Mouse (Mus musculus): ENCODE data around the gene Prkci. TPM values are rescaled to one million over a fixed set of nuclear protein-coding genes. Genes with fewer than 3 reads are reported as not detected.
A peak's percentile ranks its signal among the peaks of the same experiment; 100 is the strongest.

The Prkci gene
- polyA plus RNA-seq (2012), result 0.02 and 0.10 TPM in 2 replicates

- Histone ChIP-seq H3K4me3 (replicated peaks) (peak within 1 kb of the TSS; percentile 77), H3K36me3 (ENCODE audit: control insufficient read depth) (no peaks in the 10 kb centered on the region)
- TF ChIP-seq TAL1 (IDR thresholded peaks at IDR 0.05; ENCODE audit: low read length) (no peak), GATA1 (IDR thresholded peaks at IDR 0.05; ENCODE audit: low read length) (no peak)
Measured at GRCm38 (mm10) chr3:30995283-30995898, at the start of gene Prkci. Gene Prkci, plus strand, starts transcription at chr3:30995747.

DNA sequence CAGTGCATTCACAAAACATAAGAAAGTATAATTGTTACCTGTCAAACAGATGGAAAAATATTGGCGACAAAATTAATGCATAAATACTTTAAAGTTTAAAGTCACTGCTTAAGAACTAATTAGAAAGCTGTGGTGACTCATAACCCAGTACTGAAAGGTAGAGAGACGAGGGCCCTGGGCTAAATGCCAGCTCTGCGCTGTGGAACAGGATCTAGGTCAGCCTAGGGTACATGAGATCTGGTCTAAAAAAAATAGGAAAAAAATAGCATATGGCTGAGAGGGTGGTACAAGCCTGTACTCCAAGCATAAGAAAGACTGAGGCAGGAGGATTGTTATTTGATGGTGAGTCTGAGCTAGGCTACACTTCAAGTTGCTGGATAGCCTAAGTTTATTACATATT lies 43.9 kb upstream of the Prkci start:
- no peaks in the 10 kb centered on the region for H3K27me3 ChIP-seq (ENCODE audit: control insufficient read depth)
- TF ChIP-seq GATA1 (IDR thresholded peaks at IDR 0.05; ENCODE audit: low read length) (no peak), TAL1 (IDR thresholded peaks at IDR 0.05; ENCODE audit: low read length) (no peak)
- H3K9me3 ChIP-seq (ENCODE audit: control insufficient read depth, low read length), result no peaks in the 10 kb centered on the region
- no peak overlapping the region for H3K4me3 ChIP-seq (replicated peaks)
- peaks cover 73% of the 10 kb centered on the region for H3K36me3 ChIP-seq (ENCODE audit: control insufficient read depth)
- 0 out of 2 replicates have a peak, but pooled peaks cover 1% of the 10 kb centered on the region for H3K4me1 ChIP-seq (ENCODE audit: control insufficient read depth)

More at GRCm38 (mm10) chr3:30995283-30995898, at the start of gene Prkci:
- no peaks in the 10 kb centered on the region for H3K9me3 ChIP-seq (ENCODE audit: control insufficient read depth, low read length)
- H3K4me1 ChIP-seq (ENCODE audit: control insufficient read depth), result peaks cover 32% of the 10 kb centered on the region
- peaks cover 12% of the 10 kb centered on the region for H3K27me3 ChIP-seq (ENCODE audit: control insufficient read depth)

DNA sequence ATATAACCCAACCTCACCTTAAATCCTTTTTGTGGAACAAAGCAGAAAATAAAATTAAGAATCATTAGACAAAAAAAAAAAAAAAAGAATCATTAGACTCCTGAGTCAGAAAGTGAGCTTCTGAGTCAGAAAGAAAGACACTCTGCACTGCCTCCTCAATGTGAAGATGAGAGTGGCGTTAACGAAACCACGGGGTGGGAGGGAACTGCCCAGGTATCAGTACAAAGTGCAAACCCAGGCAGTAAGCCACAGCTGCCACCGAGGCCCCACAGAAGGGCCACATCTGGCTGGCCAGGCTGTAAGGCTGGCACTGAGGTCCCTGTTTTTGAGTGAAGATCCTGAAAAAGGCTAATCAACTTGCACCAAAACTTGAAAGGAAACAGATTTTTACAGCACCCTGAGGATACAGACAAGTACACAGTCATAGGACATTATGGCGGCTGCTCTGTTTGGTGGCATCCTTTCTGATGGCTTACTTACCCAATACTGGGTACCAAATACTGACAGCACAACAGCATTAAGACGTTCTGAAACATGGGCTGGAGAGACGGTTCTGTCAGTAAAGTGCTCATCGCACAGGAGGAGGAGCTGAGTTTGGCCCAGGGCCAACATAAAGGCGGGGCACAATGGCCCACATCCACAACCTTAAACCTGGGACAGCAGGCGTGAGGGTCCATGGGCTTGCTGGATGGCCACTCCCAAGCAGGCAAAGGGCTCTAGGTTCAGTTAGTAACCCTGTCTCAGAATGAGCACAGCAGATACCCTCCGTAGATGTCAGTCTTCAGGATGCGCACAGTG lies 43.1 kb upstream of the Prkci start:
- H3K9me3 ChIP-seq (ENCODE audit: control insufficient read depth, low read length), result no peaks in the 10 kb centered on the region
- no peaks in the 10 kb centered on the region for H3K27me3 ChIP-seq (ENCODE audit: control insufficient read depth)
- TF ChIP-seq GATA1 (IDR thresholded peaks at IDR 0.05; ENCODE audit: low read length), result no peak
- TF ChIP-seq TAL1 (IDR thresholded peaks at IDR 0.05; ENCODE audit: low read length), result no peak
- peaks cover 71% of the 10 kb centered on the region for H3K36me3 ChIP-seq (ENCODE audit: control insufficient read depth)
- H3K4me3 ChIP-seq (replicated peaks), result no peak overlapping the region
- H3K4me1 ChIP-seq (ENCODE audit: control insufficient read depth), result 0 out of 2 replicates have a peak, but pooled peaks cover 1% of the 10 kb centered on the region

DNA sequence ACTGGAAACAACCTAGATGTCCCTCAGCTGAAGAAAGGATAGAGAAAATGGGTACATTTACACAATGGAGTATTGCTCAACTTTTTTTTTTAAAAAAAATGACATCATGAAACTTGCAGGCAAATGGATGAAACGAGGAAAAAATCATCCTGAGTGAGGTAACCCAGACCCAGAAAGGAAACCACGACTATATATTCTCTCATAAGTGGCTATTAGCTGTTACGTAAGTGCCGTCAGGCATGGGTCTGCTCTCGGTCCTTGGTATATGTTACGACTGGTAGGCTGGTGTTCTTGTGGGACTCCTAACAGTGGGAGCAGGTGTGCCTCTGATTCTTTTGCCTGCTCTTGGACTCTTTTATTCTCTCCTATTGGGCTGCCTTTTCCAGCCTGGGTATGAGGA lies 39.2 kb upstream of the Prkci start:
- Histone ChIP-seq H3K36me3 (ENCODE audit: control insufficient read depth) (peaks cover 82% of the 10 kb centered on the region), H3K4me3 (replicated peaks) (no peak overlapping the region), H3K27me3 (ENCODE audit: control insufficient read depth) (no peaks in the 10 kb centered on the region), H3K9me3 (ENCODE audit: control insufficient read depth, low read length) (no peaks in the 10 kb centered on the region), H3K4me1 (ENCODE audit: control insufficient read depth) (0 out of 2 replicates have a peak, but pooled peaks cover 1% of the 10 kb centered on the region)
- TF ChIP-seq GATA1 (IDR thresholded peaks at IDR 0.05; ENCODE audit: low read length), result no peak
- TF ChIP-seq TAL1 (IDR thresholded peaks at IDR 0.05; ENCODE audit: low read length), result no peak

DNA sequence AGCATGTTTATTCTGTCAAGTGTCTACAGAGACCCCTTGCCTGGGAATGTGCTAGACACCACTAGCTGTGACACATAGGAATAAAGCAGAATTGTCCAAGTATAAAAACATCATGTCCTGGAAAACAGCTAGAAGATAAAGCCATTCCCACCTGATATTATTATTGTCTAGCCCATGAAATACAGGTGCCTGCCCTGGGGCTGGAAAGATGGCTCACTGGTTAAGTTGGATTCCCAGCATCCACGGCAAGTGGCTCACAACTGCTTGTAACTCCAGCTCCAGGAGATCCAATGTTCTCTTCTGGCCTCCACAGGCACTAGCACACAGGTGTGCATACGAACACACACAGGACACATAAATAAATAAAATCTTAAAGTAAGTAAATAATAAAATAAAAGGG lies 36.8 kb upstream of the Prkci start:
- H3K4me1 ChIP-seq (ENCODE audit: control insufficient read depth), result no peaks in the 10 kb centered on the region
- TF ChIP-seq TAL1 (IDR thresholded peaks at IDR 0.05; ENCODE audit: low read length) (no peak), GATA1 (IDR thresholded peaks at IDR 0.05; ENCODE audit: low read length) (no peak)
- H3K27me3 ChIP-seq (ENCODE audit: control insufficient read depth), result no peaks in the 10 kb centered on the region
- no peak overlapping the region for H3K4me3 ChIP-seq (replicated peaks)
- no peaks in the 10 kb centered on the region; the same call in 1 of the 2 replicates for H3K9me3 ChIP-seq (ENCODE audit: control insufficient read depth, low read length)
- peaks cover 85% of the 10 kb centered on the region for H3K36me3 ChIP-seq (ENCODE audit: control insufficient read depth)

- Histone ChIP-seq H3K4me3 (replicated peaks) (no peak overlapping the region), H3K9me3 (ENCODE audit: control insufficient read depth, low read length) (no peaks in the 10 kb centered on the region; the same call in 1 of the 2 replicates), H3K36me3 (ENCODE audit: control insufficient read depth) (peaks cover 87% of the 10 kb centered on the region), H3K4me1 (ENCODE audit: control insufficient read depth) (no peaks in the 10 kb centered on the region), H3K27me3 (ENCODE audit: control insufficient read depth) (no peaks in the 10 kb centered on the region)
- no peak for TF ChIP-seq GATA1 (IDR thresholded peaks at IDR 0.05; ENCODE audit: low read length)
Measured at GRCm38 (mm10) chr3:30959868-30960831, 35.4 kb upstream of the Prkci start.

GRCm38 (mm10) chr3:30963100-30963499 lies 32.4 kb upstream of the Prkci start:
- TF ChIP-seq TAL1 (IDR thresholded peaks at IDR 0.05; ENCODE audit: low read length), result no peak
- TF ChIP-seq GATA1 (IDR thresholded peaks at IDR 0.05; ENCODE audit: low read length), result no peak
- Histone ChIP-seq H3K4me3 (replicated peaks) (no peak overlapping the region), H3K36me3 (ENCODE audit: control insufficient read depth) (peaks cover 78% of the 10 kb centered on the region), H3K27me3 (ENCODE audit: control insufficient read depth) (no peaks in the 10 kb centered on the region), H3K9me3 (ENCODE audit: control insufficient read depth, low read length) (no peaks in the 10 kb centered on the region; the same call in 1 of the 2 replicates), H3K4me1 (ENCODE audit: control insufficient read depth) (peaks cover 11% of the 10 kb centered on the region)

DNA sequence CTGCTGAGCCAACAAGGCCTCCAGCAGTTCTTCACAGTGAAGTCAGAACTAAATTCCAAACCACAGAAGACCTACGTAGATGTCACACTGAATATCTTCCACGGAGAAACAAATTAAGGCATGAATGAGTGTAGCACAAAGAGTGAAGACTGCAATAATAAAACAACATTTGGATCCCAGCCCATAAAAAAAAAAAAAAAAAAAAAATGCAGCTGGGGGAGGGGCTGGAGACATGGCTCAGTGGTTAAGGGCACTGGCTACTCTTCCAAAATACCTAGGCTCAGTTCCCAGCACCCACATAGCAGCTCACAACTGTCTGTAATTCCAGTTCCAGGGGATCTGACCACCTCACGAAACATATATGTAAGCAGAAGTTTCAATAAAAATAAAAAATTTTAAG lies 31.3 kb upstream of the Prkci start:
- peaks cover 68% of the 10 kb centered on the region for H3K36me3 ChIP-seq (ENCODE audit: control insufficient read depth)
- TF ChIP-seq GATA1 (IDR thresholded peaks at IDR 0.05; ENCODE audit: low read length), result no peak
- no peak for TF ChIP-seq TAL1 (IDR thresholded peaks at IDR 0.05; ENCODE audit: low read length)

More for the DNA sequence above, 31.3 kb upstream of the Prkci start:
- no peaks in the 10 kb centered on the region; the same call in 1 of the 2 replicates for H3K9me3 ChIP-seq (ENCODE audit: control insufficient read depth, low read length)
- H3K27me3 ChIP-seq (ENCODE audit: control insufficient read depth), result no peaks in the 10 kb centered on the region
- peaks cover 19% of the 10 kb centered on the region for H3K4me1 ChIP-seq (ENCODE audit: control insufficient read depth)
- H3K4me3 ChIP-seq (replicated peaks), result no peak overlapping the region

All from erythroblast, embryonic 14.5 days (primary cell).